Mouse (Mus musculus) right cerebral cortex, postnatal 14 days (tissue): Measurements from ENCODE around the gene Rps21.
"Not testable (repeated sequence)": the region's sequence is repeated elsewhere in the genome, so short reads cannot be mapped to it uniquely, and the experiment has no call there.

ENCODE experiments used
- DNase-seq: peaks from one replicate; pipeline ENCODE4 v3.0.0; 2022

The Rps21 gene

DNA sequence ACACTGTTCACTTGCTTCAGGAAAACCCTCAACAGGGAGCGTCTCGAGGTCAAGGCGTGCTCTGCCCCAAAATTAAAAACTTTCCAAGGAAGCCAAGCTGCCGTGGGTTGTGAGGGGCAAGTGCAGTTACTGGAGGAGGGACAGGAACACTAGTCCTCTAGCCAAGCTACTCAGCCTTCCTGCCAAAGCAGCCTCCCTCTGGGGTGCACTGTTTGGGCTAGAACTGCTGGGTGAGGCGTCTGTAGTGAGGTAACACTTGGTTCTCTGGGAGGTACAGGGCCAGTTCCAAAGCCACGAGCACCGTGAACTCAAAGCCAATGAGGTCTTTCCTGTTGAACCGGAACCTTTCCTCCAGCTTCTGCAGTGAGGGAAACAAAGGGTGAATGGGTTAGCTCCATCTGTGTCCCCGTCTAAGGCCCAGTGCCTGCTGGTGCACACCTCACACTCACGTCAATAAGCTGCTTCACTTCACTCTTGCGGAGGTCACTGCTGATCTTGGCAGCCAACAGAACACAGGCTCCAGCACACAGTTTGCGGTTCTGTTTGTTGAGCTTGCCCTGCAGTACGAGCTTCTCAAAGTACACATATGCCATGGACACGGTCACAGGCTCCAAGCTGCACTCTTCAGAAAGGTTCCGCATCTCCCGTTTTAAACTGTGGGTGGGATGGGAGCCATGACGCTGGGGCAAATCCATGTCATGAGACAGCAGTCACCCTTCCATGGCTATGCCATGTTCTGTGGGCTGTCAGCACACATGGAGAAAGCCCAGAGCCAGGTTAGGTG lies 2.8 kb downstream of the Rps21 start:
- DNase-seq: not testable (repeated sequence)

DNA sequence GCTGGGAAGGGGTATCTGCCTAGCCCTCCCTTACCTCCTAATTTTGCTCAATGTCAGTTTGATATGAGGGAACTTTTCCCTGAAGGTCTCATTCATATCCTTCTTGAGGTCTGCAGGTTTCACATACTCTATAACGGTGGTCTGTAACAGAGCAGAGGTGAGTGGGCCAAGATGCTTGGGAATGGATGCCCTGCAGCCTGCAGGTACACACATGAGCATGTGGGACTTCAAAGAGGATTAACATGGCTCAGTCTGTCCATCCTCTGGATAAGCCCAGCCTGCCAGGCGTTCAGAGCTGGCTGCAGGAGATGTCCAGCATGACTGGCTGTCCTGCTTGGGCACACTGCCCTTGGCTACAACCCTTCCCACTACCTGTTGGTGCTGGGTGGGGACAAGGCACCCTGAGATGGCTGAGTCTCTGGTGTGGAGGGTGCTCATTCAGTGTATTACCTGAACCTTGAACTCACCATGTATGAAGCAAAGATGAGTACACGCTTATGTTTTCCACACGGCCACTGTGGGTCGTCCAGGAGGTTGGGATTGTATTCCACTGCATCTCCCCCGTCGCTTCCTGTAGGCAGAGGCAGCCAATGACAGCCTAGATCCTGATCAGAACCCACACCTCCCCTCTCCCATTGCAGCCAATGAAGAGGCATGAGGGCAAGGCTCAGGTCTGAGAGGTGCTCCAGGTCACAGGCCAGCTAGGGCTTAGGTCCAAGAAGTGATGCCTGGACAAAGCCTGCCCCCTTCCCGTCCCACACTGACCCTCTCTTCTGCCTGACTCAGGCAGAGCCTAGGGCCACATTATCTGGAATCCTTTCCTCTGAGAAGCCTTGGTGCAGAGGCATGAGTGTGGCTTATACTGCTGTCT lies 3.7 kb downstream of the Rps21 start:
- no peak for DNase-seq

DNA sequence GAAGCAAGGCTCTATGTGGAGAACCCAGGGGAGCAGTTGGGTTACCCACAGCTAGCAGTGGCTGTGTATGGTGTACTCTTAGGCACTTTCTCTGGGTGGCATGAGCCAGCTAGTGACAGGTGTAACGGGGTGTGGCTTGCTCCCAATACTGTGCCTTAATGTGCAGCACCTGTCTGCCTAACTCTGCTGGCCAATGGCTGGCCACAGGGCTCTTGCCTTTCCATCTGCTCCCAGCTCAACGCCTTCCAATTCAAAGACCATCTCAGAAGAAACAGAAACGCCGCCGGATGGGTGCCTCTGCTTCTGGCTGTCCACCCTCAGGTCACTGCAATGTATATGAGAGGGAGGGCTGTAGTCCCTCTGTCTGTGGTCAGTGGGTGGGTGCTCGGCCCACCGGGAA lies 4.7 kb downstream of the Rps21 start:
- no peak for DNase-seq

DNA sequence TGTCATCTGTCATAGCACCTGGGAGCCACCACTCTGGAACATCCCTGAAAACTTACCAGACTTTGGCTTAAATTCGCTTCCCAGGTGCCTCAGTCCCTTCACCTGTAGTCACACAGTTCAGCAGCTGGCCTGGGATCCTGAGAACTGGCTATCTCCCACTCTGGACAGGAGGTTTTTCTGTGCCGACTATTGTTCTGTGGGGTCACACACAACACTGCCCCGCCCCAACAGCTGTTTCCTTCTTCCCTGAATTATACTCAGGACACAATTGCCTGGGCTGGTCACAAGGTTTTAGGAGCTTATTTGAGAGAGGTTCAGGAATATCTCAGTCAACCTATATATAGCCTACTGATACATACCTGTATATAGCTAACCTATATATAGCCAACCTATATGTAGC lies 5.3 kb downstream of the Rps21 start:
- no peak for DNase-seq

DNA sequence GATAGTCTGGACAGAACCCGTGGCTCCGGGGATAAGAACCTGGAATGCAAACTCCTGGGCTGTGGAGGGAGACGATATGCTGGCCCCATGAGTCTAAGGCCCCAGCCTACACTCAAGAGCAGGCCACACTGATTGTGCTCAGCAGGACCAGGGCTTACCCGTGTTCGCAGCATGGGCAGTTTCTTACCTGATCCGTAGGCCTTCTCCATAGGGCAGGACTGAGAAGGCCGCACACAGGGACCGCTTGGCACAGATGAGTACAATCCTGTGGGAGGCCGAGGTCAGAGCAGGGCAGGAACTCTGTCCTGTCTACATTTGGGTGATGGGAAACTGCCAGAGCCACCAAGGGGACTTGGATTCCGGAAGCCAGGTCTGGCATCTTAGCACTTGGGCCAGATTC lies 5.7 kb downstream of the Rps21 start:
- DNase-seq: no peak

DNA sequence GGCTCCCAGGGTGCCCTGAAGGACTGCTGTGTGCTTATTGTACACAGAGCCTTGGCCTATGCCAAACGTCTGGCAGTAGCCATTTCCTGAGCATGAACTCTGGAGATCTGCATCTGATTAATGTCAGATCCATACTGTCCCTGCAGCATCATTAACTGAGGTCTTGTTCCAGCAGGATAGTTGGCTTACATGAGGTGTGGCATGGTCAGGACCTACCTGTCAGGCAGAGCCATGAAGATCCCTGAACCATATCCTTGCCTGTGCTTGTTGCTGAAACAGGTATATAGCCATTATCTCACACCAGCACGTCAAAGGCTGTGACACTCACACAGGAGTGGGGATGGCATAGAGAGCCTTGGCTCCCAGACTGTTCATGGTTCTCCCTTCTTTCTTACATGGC lies 10.8 kb downstream of the Rps21 start:
- no peak for DNase-seq

DNA sequence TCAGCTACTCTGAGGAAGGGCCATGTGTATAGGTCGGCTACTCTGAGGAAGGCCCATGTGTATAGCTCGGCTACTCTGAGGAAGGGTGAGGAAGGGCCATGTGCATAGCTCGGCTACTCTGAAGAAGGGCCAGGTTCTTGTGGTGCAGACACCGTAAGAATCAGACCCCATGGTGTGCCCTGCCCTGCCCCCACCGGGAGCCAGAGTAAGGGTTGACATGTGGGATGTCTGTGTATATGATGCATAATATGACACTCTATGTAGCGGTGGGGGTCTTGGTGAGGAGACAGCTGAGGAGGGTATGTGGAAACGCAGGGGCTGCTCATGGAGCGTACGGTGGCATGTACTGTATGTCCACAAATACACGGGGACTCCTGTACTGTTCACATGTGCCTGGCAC lies 12.2 kb downstream of the Rps21 start:
- DNase-seq: no peak

DNA sequence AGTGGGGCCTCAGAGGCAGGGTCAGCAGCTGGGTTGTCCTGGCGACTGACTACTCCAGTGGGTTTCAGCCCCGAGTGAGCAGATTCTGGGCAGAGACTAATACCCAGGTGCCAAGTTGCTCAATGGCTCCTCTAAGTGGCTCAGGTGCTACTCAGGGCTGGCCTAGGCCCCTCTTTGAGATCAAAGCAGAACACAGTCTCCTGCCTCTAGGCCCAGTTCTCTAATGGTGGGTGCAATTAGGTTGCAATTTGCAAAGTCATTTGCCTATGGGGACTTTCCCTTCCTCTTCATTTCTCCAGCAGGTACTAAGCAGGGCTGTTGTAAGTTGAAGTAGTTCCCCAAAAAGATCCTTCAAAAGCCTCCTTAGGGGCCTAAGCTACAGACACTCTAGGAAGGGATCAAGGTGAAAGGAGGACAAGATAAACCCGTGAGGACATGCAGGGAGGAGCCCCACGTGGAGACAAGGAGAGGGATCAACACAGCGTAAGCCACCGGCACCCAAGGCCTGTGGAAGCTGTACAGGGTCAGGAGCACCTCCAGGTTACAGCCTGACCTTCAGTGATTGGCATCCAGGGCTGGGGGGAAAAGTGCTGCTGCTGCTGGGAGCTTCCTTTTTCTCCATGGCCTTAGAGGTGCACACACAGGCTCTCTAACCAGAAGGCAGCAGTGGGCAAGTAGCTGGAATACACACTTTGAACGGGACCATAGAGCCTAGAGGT lies 13.5 kb downstream of the Rps21 start:
- DNase-seq: no peak

DNA sequence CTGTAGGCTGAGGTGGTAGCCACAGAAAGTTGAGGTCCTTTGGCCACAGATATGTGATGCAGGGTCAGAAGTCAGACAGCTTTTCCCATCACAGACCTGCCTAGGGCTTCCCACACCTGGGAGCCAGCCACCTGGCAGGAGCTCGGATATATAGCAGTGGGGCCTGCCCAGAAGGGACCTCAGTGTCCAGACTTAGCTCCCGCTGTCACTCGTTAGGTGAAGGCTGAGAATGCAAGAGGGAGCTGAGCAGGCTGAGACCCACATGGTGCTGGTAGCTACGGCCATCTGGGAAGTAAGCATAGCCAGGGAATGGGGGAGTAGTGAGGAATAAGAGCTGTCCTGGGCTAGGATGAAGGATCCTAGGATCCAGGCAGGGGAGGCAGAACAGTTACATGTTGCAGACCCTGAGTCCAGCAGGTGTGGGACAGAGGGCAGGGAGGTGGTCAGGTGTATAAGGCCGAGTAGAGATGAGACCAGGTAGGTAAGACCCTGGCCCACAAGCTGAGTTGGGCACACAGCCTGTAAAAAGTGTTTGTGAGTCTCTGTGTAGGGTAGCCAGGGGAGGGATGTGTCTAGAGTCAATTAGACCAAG lies 14.7 kb downstream of the Rps21 start:
- DNase-seq: no peak

DNA sequence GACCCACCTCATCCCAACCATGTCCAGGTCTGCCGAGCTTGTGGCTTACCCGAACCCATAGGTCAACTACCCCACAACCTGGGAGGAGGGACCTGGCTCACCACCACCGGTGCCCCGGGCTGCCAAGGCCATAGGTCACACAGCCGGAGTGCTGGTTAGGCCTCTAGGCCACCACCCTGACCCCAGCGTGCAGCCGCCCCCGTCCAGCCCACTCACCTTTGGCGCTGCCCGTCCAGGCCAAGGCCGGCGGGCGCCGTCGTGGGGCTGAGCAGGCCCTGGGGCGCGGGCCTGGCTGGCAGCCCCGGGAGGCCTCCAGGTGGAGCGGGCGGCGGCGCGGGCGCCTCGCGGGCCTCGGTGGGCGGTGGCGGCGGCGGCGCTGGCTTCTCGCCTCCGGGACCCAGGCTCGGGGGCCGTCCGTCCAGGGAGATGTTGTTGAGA lies 15.7 kb downstream of the Rps21 start:
- DNase-seq: peak; percentile 44

DNA sequence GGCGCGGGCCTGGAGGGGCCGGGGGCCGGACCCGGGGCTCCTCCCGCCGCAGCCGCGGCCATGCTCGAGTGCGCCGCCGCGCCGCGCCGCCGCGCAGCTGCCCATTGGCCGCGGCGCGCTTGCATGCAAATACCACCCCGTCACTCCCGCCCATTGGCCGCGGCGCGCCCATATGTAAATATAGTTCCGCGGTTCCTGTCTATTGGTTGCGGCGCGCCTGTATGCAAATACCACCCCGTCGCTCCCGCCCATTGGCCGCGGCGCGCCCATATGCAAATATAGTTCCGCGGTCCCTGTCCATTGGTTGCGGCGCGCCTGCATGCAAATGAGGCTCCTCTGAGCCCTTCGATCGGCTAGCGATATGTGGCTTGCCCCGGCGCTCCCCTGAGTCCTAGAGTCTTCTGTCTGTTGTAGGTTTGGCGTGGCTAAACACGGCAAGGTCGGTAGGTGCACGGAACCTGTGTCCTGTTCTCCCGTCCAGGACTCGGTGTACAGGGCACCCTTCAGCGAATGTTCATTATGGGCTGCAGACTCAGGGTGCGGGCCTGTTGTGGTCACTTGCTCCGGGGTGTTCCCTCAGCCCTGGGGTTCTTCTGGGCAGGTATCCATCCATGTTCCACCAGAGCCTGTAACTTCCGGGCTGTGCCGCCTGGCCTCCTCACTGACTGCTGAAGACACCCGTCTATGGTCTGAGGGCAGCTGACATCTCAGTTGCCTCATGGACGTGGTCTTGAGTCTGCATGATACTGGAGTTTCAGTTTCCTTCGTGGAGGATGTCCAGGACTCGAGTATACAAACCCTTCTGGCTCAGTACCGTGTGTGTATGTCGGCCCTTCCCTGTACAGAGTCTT lies 16.4 kb downstream of the Rps21 start, which contains the start of gene Cables2:
Gene Cables2, minus strand, starts transcription at position 103 of the 851 bp plus-strand sequence.
- peak; percentile 93 for DNase-seq

DNA sequence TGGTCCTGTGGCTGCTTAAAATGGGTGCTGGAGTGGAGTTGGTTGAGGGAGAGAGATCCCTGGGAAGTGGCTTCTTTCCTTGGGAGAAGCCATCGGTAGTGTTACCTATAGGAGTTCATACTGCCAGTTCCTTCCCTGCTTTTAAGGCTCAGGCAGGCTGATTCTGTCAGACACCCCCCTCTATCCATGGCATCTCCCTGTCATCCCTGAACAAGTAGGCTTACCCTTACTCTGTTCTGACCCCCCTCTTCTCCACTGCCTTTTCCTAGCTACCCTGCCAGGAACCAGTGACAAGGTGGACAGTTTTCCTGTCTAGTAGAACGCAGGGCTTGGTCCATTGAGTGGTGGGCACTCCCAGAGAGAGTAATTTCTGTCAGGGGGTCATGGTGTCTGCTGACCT lies 17.3 kb downstream of the Rps21 start:
- DNase-seq: no peak

DNA sequence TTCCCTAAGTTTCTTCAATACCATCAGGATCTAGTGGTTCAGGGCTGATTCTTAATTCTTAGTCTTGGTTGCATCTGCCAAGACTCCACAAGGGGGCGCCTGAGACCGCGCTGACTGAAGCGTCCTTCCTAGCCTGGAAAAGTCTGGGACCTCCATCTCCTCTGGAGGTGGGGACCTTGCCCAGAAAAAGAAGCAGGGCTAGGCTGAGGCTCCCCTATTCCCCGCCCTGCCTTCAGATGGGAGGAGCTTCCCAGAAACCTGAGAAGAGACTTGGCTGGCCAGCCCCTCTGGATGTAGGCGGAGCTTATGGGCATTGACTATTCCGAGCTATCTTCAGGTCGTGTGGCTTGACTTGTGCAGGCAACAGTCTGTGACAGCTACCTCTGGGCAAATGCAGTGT lies 18.7 kb downstream of the Rps21 start:
- DNase-seq: peak; percentile 81

DNA sequence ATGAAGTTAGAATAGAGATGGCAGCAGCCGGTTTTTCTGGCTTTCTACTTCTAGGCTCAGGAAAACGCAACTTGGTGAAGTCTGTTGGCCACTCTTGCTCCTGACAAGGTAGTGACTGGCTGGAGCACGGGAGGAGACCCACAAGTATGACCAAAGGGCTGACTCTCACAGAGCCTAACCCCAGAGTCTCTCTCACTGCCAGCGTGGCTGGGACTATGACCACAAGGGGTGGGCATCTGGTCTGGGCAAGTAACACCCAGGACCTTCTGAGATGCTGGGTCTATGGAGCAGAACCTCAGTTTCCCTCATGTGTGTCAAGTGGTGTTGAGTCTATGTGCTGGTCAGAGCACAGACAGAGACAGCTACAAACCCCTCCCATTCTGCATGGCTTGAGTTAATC lies 19.2 kb downstream of the Rps21 start:
- DNase-seq: no peak

DNA sequence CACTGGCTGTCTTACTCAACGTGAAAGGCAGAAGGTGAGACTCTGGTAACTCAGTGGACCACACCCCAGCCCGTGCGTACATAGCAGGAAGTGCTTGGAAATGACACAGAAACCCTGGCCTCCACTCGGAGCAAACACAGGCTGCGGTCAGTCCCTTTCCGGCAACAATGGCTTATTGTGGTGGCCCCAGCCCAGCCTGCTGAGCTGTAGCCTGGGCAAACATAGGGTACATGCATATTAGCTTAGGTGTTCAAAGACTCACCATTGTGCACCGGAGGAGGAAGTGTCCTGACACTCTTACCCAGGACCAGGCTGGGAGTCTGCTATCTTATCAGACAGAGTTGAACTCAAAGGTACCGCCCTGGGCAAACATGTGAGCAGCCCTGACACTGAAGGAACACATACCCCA lies 19.7 kb downstream of the Rps21 start:
- DNase-seq: no peak

DNA sequence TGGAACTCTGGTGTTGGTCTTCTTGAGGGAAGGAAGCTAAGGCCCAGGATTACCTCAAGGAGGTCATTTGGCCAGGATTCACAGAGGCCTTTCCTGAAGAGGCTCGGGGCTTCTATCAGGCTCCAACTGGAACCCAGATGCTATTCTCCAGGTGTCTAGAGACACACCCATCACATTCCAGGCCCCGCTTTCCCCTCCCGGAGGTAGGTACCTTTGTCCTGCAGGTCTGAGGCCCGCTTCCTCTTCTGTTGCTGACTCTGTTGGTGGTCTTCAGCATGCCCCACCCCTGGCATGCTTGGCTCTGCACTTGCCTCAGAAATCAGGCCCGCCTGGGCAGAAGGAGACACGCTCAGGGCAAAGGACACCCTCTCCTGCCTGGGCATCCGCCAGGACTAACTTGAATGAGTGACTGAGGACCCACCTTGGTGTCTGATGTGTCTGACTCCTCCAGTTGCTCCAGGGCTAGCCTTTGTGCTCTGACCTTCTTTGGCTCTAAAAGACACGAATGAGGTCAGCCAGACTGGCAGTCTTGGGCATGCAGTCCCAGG lies 20.7 kb downstream of the Rps21 start:
- DNase-seq: no peak

DNA sequence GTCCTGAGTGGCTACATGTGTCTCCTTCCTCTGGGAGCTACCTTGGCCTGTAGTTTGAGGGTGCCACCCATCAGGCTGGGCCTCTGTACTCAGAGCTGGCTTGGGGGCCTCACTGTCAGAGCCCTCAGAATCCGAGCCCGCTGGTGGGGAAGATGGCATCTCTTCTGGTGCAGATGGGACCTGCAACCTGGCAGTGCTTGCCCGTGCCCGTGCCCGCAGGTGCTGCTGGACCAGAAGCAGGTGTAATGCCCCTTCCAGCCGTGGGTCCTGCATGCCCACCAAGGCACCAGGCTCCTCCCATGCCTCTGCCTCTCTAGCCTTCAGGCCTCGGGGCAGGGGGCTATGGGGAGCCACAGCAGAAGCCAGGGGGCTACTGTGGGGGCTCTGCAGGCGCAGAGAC lies 22.1 kb downstream of the Rps21 start:
- DNase-seq: no peak

DNA sequence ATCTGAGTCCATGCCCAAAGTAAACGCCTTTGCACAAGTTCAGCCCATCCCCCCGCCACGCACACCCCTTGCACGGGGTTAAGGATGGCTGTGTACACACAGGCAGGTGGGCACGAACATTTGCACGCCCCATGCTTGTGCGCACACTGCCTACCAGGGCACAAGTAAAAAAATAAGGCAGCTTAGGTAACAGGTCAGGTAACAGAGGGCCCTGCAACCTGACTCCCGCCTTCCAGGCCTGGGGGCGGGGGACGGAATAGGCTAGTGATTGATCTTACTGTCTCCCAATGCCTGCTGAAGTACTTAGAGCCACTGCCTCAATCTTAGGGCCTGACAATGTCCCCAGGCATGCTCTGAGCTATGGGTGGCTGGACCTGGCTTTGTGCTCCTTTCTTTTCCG lies 31.8 kb downstream of the Rps21 start:
- no peak for DNase-seq

DNA sequence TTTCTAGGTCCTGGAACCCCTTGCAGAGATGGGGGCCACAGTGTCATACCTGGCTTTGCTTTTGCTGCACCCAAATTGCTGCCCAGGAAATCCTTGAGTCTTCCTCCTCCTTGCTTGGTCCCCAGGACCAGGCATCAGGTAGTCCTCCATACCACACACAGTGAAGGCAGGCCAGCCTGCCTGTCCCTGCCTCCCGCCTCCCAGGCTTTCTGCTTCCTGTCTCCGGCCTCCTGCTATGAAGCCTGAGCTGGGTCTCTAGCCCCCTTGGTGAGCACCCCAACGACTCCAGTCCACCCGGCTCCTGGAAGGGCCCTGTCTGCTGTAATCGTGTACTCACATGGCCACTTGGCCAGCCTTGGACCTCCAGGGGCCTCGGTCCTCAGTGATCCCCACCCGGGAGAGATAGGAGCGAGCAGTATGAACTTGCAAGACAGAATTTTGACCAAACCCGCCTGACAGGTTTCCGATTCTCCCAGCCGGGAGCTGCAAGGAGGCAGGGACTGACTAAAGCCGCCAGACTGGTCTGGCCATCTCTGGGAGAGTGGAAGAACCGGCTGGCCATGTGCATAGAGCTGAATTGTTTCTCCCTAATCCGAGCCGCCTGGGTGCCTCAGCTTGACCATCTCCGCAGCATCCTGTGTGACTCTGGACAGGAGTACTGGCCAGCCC lies 32.4 kb downstream of the Rps21 start, which contains the start of gene Rbbp8nl:
Gene Rbbp8nl, minus strand, starts transcription at position 440 of the 669 bp plus-strand sequence.
- no peak for DNase-seq

DNA sequence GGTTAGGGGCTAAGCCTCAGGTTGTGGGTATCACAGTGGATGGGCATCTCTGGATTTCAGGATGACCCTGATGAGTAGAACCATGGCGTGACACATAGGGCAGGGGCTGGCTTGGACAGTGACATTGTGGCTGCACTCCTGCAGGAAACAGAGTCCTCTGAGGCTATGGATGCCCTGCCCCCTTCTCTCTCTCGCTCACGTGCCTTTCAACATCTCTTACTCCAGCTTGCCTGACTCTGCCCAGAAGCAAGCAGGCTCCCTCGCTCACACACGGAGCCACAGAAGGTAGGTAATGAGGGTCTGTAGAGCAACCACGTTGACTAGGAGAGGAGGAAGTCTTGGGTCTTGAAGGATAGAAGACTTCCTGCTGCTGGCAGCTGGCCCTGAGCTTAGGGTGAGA lies 33.3 kb downstream of the Rps21 start:
- no peak for DNase-seq

DNA sequence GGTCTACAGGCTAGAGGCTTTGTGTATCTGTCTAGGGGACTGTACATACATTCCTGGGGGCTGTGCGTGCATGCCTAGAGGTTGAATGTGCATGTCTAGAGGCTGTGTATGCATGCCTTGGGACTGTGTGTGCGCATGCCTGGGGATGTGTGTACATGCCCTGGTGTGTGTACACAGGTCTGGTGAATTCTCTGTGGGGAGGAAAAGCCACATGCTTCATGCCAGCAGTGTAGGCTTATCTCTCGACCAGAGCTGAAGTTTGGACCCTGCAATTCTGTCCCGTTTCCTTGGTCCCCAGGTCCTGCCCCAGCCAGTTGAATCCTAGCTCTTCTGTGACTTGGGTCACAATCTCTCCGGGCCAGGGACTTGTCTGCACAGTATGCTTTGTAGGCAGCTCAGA lies 34.4 kb downstream of the Rps21 start:
- no peak for DNase-seq
